Mouse (Mus musculus) right cerebral cortex, postnatal 25 days (tissue): ENCODE measurements around the gene Slc25a41.
A peak's percentile ranks its signal among the peaks of the same experiment; 100 is the strongest.
"Not testable (repeated sequence)": the region's sequence is repeated elsewhere in the genome, so short reads cannot be mapped to it uniquely, and the experiment has no call there.

Experiments
- DNase-seq: peaks from one replicate; pipeline ENCODE4 v3.0.0; 2022

Slc25a41 gene

DNA sequence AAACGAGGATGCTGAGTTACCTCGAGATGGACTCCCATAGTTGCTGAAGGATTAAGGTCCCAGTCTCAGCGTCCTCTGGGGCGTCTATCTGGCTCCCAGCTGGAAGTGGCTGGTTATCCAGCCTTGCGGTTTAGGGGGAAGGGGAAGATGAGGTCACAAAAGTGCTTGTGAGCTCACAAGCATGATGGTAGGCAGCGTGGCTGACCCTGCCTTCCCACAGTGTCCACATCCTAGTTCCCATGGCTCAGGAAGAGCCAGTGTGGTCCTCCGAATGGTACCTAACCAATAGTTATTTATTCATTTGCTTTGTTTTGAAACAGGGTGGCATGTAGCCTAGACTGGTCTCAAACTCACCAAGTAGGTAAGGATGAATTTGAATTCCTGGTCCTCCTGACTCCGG lies at the start of gene Slc25a41:
Slc25a41 (minus strand) TSS at position 101 of the 400 bp plus-strand sequence.
- DNase-seq = no peak

GRCm38 (mm10) chr17:57087049-57087832 lies 45.8 kb upstream of the Slc25a41 start, which contains the start of gene Tubb4a:
Tubb4a (minus strand) TSS chr17:57087782.
- DNase-seq = peak; percentile 86

DNA sequence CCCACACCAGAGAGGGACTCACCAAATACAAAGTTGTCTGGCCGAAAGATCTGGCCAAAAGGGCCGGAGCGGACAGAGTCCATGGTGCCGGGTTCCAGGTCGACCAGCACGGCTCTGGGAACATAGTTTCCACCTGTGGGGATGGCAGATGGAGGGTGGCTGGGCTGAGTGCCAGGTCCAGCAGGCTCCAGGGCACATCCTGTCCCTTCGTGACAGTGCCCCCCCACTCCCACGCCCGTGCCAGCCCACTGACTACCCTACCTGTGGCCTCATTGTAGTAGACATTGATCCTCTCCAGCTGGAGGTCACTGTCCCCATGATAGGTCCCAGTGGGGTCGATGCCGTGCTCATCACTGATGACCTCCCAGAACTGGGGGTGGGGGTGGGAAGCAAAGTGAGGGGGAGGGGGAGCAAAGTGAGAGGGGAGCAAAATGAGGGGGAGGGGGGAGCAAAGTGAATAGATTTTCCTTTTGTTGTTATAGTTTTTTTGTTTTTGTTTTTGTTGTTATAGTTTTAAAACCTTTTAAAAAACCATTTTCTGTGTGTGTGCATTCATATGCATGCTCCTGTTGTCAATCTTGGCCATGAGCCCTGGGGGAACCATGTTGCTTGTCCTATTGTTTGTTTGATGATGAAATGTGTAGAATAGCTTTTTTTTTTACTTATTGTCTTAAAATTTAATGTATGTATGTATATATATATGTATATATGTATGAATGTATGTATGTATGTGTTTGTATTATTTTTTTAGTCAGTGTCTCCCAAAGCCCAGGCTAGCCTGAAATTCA lies 44.7 kb upstream of the Slc25a41 start:
- no peak for DNase-seq

DNA sequence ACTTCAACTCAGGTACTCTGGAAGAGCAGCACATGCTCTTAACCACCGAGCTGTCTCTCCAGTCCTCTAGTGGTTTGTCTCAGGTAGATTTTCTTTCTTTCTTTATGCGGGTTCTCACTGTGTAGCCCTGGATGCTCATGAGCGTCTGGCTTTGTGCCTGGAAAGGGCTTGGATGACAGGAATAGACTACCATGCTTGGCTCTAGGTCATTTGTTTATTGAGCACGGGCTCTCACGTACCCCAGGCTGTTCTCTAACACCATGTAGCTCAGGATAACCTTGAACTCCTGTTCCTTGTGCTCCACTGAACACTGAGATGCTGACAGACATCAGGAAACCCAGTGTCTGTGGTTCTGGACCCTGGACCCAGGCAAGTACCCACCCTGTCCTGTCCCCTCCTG lies 41.0 kb upstream of the Slc25a41 start:
- DNase-seq = no peak

DNA sequence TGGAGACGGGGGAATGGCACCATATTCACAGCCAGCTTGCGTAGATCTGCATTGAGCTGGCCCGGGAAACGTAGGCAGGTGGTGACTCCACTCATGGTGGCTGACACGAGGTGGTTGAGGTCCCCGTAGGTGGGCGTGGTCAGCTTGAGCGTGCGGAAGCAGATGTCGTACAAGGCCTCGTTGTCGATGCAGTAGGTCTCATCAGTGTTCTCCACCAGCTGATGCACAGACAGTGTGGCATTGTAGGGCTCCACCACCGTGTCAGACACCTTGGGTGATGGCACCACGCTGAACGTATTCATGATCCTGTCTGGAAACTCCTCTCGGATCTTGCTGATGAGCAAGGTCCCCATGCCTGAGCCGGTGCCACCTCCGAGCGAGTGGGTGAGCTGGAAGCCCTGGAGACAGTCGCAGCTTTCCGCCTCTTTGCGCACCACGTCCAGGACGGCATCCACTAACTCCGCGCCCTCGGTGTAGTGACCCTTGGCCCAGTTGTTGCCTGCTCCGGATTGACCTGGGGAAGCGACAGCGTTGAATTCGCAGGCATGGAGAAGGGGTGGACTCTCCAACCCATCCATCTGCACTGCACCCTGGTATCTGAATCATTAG lies 39.9 kb upstream of the Slc25a41 start:
- no peak for DNase-seq

GRCm38 (mm10) chr17:57079919-57080318 lies 38.5 kb upstream of the Slc25a41 start:
- no peak for DNase-seq

DNA sequence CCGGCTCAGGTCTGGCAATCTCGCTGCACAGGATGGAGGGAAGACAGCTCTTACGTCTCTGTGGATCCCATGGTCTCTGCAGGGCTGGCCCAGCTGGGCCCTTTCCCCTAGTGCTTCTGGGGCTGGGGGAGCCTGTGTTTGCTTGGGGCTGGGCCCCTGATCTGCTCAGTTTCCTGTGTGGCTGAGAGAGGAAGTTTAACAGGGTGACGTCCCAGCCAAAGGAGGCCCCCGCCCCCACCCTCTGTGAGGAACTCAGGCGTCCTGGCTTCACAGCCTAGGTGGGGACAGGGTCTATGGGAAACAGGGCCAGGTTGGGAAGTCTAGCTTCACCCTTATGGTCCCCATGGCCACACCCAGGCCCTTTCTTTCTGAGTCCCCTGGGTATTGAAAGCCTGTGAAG lies 36.9 kb upstream of the Slc25a41 start, which contains the start of gene Dennd1c:
Dennd1c (minus strand) TSS at position 179 of the 400 bp plus-strand sequence.
- DNase-seq = no peak

DNA sequence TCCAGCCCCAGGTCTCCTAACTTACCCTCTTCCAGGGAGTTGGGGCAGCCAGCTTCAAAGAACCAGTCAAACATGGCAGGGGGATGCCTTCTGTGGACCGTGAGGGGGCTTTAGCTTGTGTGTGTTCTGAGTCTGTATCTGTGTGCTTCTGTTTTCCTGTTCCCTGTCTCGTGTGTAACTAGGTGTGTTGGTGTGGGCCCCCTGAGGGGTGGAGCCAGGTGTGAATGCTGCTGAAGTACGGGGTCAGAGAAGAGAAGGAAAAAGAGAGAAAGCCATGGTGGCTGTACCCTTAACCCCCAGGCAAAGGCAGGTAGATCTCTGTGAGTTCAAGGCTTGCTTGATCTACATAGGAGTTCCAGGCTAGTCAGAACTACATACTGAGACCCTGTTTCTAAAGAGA lies 35.5 kb upstream of the Slc25a41 start:
- no peak for DNase-seq

DNA sequence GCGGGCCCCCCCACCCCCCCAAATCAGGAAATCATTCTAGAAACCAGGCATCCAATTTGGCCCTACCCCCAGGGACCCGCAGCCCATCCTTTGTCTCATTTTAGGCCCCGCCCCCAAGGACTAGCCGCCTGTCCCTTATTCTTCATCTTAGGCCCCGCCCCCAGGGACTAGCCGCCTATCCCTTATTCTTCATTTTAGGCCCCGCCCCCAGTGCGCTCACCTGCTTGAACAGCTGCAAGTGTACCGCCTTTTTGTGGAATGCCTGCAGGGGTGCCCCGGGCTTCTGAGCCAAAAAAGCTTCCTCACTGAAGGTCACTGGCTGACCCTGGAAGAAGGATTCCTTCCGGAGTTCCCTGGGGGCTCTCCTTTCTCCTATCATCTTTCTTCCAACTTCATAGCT lies 29.2 kb upstream of the Slc25a41 start:
- DNase-seq = no peak

- no peak for DNase-seq
Observed at GRCm38 (mm10) chr17:57070272-57070671, 28.8 kb upstream of the Slc25a41 start.

DNA sequence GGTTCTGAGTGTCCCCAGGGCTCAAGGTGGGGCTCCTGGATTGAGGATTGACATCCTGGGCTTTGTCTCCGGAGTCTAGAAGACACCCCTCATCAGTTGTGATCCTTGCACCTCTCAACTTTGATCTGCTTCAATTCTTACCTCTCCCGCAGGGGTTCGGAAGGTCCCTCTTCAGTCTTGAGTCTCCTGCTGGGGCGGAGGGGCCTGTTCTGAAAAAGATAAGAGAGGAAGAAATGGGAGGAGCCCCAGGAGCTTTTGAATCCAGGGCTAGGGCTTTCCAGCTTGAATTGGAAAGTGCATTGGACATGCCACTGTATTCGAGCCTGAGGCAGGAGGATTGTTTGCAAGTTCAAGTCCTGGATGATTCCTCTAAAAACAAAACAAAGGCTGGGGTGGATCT lies 25.5 kb upstream of the Slc25a41 start:
- no peak for DNase-seq

- DNase-seq = no peak
Observed at GRCm38 (mm10) chr17:57063031-57063430, 21.6 kb upstream of the Slc25a41 start.

DNA sequence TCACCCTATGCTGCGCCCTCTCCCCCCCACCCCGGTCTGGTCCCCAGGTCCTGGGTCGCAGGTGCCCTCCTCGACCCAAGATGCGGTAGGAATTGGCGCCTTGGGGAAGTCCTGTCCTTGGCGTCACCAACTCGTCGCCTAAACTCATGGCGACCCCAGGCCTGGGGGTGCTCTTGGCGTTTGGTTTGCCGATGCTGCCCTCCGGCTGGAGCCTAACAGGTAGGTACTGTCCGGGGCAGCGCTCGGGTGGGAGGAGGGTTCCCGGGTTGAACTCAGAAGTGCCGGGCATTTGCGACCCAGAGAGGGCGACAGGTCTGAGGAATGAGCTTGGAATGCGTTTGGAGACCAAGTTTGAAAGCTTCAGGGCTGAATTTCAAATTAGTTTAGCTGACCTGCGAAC lies 21.1 kb upstream of the Slc25a41 start:
- no peak for DNase-seq

GRCm38 (mm10) chr17:57062011-57062521 lies 20.6 kb upstream of the Slc25a41 start:
- DNase-seq = no peak

DNA sequence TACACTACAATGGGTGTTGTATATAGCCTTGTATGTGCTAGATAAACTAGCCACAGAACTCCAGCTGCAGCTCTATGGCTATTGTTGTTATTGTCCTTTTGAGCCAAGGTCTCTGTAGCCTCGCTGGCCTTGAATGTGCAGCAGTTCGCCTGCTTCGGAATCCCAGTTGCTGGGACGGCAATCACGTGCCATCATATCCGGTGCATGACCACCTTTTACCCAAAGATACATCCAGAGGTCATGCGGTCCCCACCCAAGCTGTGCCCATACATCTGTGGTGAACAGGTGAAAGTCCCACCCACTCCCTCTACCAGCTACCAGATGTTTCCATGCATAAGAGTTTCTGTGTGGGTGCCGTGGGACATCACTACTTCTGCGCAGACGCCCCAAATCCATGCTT lies 19.6 kb upstream of the Slc25a41 start:
- no peak for DNase-seq

GRCm38 (mm10) chr17:57060231-57060801 lies 18.9 kb upstream of the Slc25a41 start:
- peak; percentile 97 for DNase-seq

- peak; percentile 77 for DNase-seq
Observed at GRCm38 (mm10) chr17:57059486-57059977, 18.1 kb upstream of the Slc25a41 start, which contains the start of gene Slc25a23. Slc25a23 (minus strand) TSS chr17:57059863.

- DNase-seq = no peak
Observed at GRCm38 (mm10) chr17:57058891-57059485, 17.5 kb upstream of the Slc25a41 start, which contains the start of gene Crb3. Crb3 (plus strand) TSS chr17:57059105.

- no peak for DNase-seq
Observed at GRCm38 (mm10) chr17:57056246-57056645, 14.8 kb upstream of the Slc25a41 start.

- DNase-seq = not testable (repeated sequence)
Observed at GRCm38 (mm10) chr17:57051679-57052078, 10.2 kb upstream of the Slc25a41 start.

DNA sequence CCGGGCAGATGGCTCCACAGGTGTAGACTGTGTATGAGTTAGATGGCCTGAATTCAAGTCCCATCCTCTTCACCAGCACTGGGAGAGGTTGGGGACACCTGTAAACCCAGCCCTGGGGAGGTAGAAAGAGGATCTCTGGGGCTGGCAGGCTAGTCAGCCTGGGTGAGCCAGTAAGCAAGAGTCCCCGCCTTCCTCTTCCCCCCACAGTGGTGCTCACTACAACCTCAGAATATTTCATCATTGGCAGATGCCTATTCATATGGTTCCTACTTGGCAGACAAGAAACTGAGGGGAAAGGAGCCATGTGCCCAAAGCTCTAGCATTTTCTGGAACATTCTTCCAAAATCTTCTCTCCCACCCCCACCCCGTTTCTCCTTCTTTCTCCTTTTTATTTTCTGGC lies 7.4 kb upstream of the Slc25a41 start:
- DNase-seq = no peak

- DNase-seq = no peak
Observed at GRCm38 (mm10) chr17:57047406-57047805, 6.0 kb upstream of the Slc25a41 start.
